Mouse (Mus musculus) kidney, adult 2 months (tissue): ENCODE results near the gene Haspin. TPM values are rescaled to one million over a fixed set of nuclear protein-coding genes. Genes with fewer than 3 reads are reported as not detected.

Source experiments
- DNase-seq: peaks from one replicate; pipeline ENCODE4 v3.0.0; 2021
- H3K27ac ChIP-seq: fragments of 200-500 bp; 2 replicates; pipeline ENCODE4 v1.5.1; 2012; ENCODE audit warnings: low read depth, low read length, control low read depth, inconsistent platforms; ENCODE audit not compliant: insufficient read depth
- H3K27me3 ChIP-seq: fragments of 200-500 bp; replicated peaks from 2 replicates; pipeline ENCODE4 v1.6.1; 2012; ENCODE audit warnings: mild to moderate bottlenecking, moderate library complexity, low read length, inconsistent platforms; ENCODE audit not compliant: control insufficient read depth, insufficient read depth
- H3K36me3 ChIP-seq: fragments of 200-500 bp; 2 replicates; pipeline ENCODE4 v1.6.1; 2012; ENCODE audit warnings: mild to moderate bottlenecking, moderate library complexity, low read length, inconsistent platforms; ENCODE audit not compliant: control insufficient read depth, insufficient read depth
- H3K4me1 ChIP-seq: fragments of 200-500 bp; 2 replicates; pipeline ENCODE4 v1.6.1; 2011; ENCODE audit warnings: low read length; ENCODE audit not compliant: control insufficient read depth, insufficient read depth
- H3K4me3 ChIP-seq: fragments of 200-500 bp; 2 replicates; pipeline ENCODE4 v1.5.1; 2011; ENCODE audit warnings: mild to moderate bottlenecking, low read depth, low read length, control low read depth; ENCODE audit not compliant: insufficient read depth
- CTCF ChIP-seq: fragments of 200-500 bp; conservative IDR thresholded peaks from 2 replicates; pipeline ENCODE4 v1.5.1; 2011; ENCODE audit warnings: low read depth, mild to moderate bottlenecking, control low read depth, low read length, moderate library complexity, mixed read lengths; ENCODE audit not compliant: insufficient read depth, insufficient read length
- POLR2A ChIP-seq: fragments of 200-500 bp; IDR thresholded peaks from one replicate; pipeline ENCODE4 v1.6.1; 2011; ENCODE audit warnings: low read depth, low read length, control low read depth
- WGBS: fragments of 180-500 bp; shearing (Covaris S2); methylation state at CpG from one replicate; pipeline ENCODE4 v1.1.7; 2018; 5-methylcytosine and 5-hydroxymethylcytosine counted together
- polyA plus RNA-seq: library from polyadenylated mRNA; depleted of rRNA; stranded (reverse); fragments of >200 nt; gene quantifications from 2 replicates; pipeline ENCODE4 v1.2.3, GENCODE M21; 2012

Haspin gene
- polyA plus RNA-seq, 1 experiment = 1.3 TPM

- 80% methylated on average over 14 of the region's 14 CpGs for WGBS
- H3K4me3 ChIP-seq = no peak overlapping the region
- no peaks in the 10 kb centered on the region for H3K36me3 ChIP-seq
- no peak for TF ChIP-seq POLR2A
- TF ChIP-seq CTCF = no peak
- H3K27me3 ChIP-seq = no peaks in the 10 kb centered on the region
- no peak overlapping the region for H3K27ac ChIP-seq
- no peak for DNase-seq
- no peaks in the 10 kb centered on the region for H3K4me1 ChIP-seq
Measured at GRCm38 (mm10) chr11:73099976-73100750, 37.9 kb downstream of the Haspin start.

GRCm38 (mm10) chr11:73098860-73099259, 39.2 kb downstream of the Haspin start:
- Histone ChIP-seq H3K4me1 (no peaks in the 10 kb centered on the region), H3K27ac (no peak overlapping the region), H3K27me3 (no peaks in the 10 kb centered on the region), H3K4me3 (no peak overlapping the region), H3K36me3 (no peaks in the 10 kb centered on the region)
- 60% methylated on average over 5 of the region's 5 CpGs for WGBS
- DNase-seq = no peak
- TF ChIP-seq CTCF (no peak), POLR2A (no peak)

- DNase-seq = no peak
- Histone ChIP-seq H3K36me3 (no peaks in the 10 kb centered on the region), H3K4me3 (no peak overlapping the region), H3K27ac (no peak overlapping the region), H3K27me3 (no peaks in the 10 kb centered on the region), H3K4me1 (no peaks in the 10 kb centered on the region)
- 81% methylated on average over 11 of the region's 11 CpGs for WGBS
- TF ChIP-seq CTCF (no peak), POLR2A (no peak)
Measured at GRCm38 (mm10) chr11:73094231-73094995, 43.7 kb downstream of the Haspin start.

GRCm38 (mm10) chr11:73092877-73093276, 45.2 kb downstream of the Haspin start:
- DNase-seq = no peak
- no peaks in the 10 kb centered on the region for H3K27me3 ChIP-seq
- no peak overlapping the region for H3K4me3 ChIP-seq
- 74% methylated on average over 7 of the region's 7 CpGs for WGBS
- H3K36me3 ChIP-seq = no peaks in the 10 kb centered on the region
- H3K27ac ChIP-seq = no peak overlapping the region
- no peak for TF ChIP-seq CTCF
- TF ChIP-seq POLR2A = no peak
- no peaks in the 10 kb centered on the region for H3K4me1 ChIP-seq

GRCm38 (mm10) chr11:73092057-73092456, 46.0 kb downstream of the Haspin start:
- H3K4me1 ChIP-seq = no peaks in the 10 kb centered on the region
- H3K36me3 ChIP-seq = no peaks in the 10 kb centered on the region
- no peaks in the 10 kb centered on the region for H3K27me3 ChIP-seq
- peak; percentile 34 for DNase-seq
- 57% methylated on average over 4 of the region's 4 CpGs for WGBS
- no peak overlapping the region for H3K4me3 ChIP-seq
- H3K27ac ChIP-seq = no peak overlapping the region
- TF ChIP-seq POLR2A (no peak), CTCF (no peak)

- H3K27ac ChIP-seq = no peak overlapping the region
- H3K4me1 ChIP-seq = no peaks in the 10 kb centered on the region
Measured at GRCm38 (mm10) chr11:73090826-73091225, 47.3 kb downstream of the Haspin start.

GRCm38 (mm10) chr11:73090283-73090682, 47.8 kb downstream of the Haspin start, which contains the start of gene Itgae:
Gene Itgae (plus strand): TSS chr11:73090583.
- H3K4me3 ChIP-seq = no peak within 1 kb of the TSS
- no peak for DNase-seq
- no peak within 1 kb of the TSS for H3K27ac ChIP-seq
- 88% methylated on average over 4 of the region's 4 CpGs for WGBS
- peaks cover 2% of the 10 kb centered on the region; the same call in 1 of the 2 replicates for H3K4me1 ChIP-seq
- no peaks in the 10 kb centered on the region for H3K27me3 ChIP-seq
- H3K36me3 ChIP-seq = no peaks in the 10 kb centered on the region
- TF ChIP-seq CTCF = no peak

More at GRCm38 (mm10) chr11:73090826-73091225, 47.3 kb downstream of the Haspin start:
- no peak for DNase-seq
- Histone ChIP-seq H3K4me3 (no peak overlapping the region), H3K36me3 (no peaks in the 10 kb centered on the region), H3K27me3 (no peaks in the 10 kb centered on the region)
- WGBS = 96% methylated on average over 2 of the region's 2 CpGs
- TF ChIP-seq POLR2A (no peak), CTCF (no peak)
